Mouse (Mus musculus): Measurements from ENCODE around the gene Tle2. TPM values are rescaled to one million over a fixed set of nuclear protein-coding genes. Genes with fewer than 3 reads are reported as not detected.

Gene Tle2
- total RNA-seq (2021): 10 to 100 TPM; 23.7 to 37.6 TPM

DNA sequence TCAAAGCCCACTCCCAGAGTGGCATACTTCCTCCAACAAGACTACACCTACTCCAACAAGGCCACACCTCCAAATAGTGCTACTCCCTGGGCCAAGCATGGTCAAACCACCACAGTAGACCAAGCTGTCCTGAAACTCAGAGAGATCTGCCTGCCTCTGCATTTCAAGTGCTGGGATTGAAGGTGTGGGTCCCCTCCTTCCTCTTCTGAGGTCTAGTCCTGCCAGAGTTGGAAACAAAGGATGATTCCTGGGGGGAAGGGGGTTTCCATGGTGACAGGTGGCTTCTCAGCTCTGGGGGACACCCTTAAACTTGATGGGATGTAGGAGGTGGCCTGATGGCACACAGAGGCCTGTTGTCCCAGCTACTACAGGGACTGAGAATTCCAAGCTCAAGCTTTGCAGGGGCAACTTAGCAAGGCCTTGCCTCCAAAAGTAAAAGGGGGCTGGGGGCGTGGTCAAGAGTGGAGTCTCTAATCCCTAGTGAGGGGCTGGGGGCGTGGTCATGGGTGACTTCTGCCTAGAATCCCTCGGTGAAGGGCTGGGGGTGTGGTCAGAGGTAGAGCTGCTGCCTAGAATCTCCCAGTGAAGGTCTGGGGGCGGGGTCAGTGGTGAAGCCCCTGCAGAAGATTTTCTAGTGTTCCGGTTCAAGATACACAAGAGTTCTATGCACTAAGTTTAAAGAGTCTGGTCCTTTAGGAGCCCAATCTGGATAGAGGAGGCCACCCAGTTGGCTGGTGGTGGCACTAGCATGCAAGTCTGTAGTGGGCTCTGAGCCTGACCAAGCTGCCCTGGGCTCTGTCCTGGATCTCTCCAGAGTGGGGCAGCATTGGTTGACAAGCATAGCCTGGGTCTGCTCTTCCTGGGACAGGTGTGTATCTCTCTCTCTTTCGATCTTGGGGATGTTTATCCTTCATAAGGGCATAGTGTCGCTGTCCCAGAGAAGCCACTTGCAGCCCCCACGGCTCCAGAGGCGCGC lies at the start of gene Tle2:
TSS of gene Tle2 (plus strand) at position 481 of the 976 bp plus-strand sequence.
- intact Hi-C loops (cut with DNase I): loop anchor here (2.0 kb wide), 1 partner anchor 22 kb away; no protein-coding TSS in a partner anchor

DNA sequence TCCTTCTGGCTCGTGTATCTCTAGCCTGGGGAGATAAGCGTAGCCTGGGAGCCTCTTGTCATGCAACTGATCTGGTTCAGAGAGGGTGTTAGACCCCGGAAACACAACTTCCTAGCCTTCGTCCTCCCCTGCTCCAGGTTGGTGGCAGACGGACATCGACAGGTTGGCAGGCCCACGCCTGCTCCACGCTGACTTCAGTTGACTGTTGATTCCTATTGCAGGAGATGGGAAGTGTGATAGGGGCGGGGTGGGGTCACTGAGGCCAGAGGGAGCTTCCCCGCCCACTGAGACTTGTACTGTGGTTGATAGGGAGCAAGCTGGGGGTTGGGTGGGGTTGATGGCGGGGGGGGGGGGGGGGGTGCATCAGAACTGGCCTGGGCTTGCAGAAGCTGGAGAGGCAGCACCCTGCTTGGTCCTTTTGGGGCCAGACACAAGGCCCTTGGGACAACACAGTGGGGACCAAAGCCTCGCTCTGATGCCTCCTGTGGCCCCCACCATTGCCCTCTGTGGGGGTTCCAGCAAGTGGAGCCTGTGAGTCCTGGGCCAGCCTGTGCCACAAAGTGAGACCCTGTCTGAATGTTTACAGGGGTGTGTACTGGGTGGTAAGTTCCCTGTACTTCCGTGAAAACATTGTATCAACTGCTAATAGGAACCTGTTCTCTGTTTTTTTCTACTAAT lies 49.2 kb upstream of the Tle2 start:
- intact Hi-C loops (cut with DNase I): no loop called here
- no peak for DNase-seq (ENCODE audit: low spot score in 2 of 2)

More for the DNA sequence above, at the start of gene Tle2:
- DNase-seq (ENCODE audit: low spot score in 2 of 2): no peak

DNA sequence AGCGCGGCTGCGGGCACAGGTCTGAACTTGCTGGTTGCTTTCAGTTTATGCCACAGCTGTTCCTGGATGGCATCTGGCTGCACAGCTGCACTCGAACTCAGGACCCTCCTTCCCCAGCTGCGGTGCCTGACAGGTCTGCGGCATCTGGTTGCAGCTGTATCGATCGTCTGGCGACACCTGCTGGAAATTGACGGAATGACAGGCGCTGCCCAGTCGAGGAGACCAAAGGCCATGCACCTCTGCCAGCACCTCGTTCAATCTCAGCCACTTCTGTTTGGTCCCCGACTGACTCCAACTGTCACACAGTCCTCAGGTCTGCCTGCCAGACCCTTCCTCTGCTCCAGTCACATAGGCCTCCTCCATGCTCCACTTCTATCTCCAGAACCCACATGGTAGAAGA lies 47.6 kb upstream of the Tle2 start:
- peak; percentile 51 to 61 for DNase-seq (ENCODE audit: low spot score in 2 of 2)
- intact Hi-C loops (cut with DNase I): no loop called here

DNA sequence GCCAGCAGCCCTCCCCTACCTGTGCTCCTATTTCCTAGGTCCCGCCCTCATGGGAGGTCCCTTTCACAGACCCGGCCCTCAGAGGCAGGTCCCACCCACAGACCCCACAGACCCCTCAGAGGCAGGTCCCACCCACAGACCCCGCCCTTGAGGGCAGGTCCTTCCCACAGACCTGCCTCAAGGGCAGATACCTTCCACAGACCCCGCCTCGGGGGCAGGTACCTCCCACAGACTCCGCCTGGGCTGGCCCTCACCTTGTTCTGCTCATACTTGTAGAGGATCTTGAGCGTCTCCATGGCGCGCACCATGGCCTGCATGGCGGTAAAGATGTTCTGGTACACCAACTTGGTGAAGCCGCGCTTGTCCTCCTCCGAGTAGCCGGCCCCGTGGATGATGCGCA lies 39.5 kb upstream of the Tle2 start:
- intact Hi-C loops (cut with DNase I): no loop called here
- no peak for DNase-seq (ENCODE audit: low spot score in 2 of 2)

DNA sequence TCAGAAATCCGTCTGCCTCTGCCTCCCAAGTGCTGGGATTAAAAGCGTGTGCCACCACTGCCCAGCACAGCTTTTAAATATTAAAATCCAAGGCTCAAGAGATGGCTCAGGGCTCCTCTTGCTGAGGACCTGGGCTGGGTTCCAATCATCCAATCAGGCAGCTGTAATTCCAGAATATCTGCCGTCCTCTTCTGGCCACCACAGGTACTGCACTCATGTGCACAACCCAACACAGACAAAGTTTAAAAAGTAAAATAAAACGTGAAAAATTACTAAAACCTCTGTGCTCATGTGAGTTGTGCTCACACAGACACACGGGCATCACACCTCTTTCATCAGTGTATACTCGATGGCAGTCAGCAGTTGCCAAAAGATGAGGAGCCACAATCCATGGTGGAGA lies 37.6 kb upstream of the Tle2 start:
- no peak for DNase-seq (ENCODE audit: low spot score in 2 of 2)
- intact Hi-C loops (cut with DNase I): no loop called here

DNA sequence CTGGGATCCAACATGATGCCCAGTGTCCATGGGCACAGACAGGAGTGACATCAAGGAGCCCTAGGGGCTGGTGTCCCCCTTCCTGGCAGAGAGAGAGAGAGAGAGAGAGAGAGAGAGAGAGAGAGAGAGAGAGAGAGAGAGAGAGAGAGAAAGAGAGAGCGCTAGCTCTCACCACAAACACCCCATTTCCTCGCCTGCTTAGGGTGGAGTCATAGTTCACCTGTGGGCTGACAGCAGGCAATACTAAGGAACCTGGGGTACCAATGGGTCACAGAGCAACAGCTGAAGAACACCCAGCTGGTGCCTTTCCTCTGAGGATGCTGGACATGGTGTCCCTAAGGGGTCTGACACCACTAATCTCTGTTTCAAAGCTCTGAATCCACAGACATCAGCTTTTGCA lies 36.9 kb upstream of the Tle2 start:
- no peak for DNase-seq (ENCODE audit: low spot score in 2 of 2)
- intact Hi-C loops (cut with DNase I): no loop called here

DNA sequence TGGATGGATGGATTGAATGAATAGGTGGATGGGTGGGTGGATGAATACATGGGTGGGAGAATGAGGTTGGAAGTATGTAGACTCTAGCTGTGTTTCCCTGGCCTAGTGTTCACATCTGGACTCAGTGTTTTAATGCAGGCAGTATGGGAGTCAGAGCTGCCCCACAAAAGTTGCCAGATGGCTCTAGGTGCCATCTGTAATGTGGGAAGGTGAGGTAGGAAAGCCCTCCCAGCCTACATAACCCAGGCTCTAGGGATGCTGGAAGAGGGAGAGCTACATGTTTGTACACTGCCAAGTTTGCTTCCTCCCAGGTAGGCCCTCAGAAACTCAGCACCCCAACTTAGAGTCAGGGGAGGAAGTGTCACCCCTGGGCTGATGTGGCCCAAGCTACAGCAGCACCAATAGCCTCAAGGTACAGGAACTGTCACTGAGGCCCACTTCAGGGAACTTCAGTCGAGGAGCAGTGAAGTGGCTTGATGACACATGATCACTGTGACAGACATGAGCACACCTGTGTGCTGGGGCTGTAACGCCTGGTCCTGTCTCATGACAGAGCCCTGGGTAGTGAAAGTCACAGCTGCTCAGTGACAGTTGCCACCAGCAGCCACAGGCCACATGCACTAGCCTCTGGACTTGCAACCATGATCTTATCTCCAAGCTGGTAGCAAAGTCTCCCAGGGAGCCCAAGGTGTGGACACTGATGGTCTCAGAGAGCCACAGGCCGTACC lies 35.9 kb upstream of the Tle2 start:
- intact Hi-C loops (cut with DNase I): no loop called here
- no peak for DNase-seq (ENCODE audit: low spot score in 2 of 2)

DNA sequence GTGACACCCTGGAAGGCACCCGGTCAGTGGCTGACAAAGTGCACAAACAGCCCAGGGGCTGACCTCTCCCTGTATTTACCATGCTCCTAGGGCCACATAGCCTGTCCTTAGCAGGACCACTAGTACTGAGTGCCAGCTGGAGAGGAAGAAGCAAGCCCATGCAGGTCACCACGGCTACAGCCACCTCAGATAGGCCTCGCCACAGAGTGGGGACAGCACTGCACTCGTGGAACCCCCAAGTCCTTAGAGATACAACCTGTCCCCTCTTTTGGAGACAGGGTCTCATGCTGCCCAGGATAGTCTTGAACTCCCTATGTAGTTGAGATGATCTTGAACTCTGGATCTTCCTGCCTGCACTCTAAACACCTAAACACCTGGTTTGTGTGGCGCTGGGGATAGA lies 33.0 kb upstream of the Tle2 start:
- intact Hi-C loops (cut with DNase I): no loop called here
- DNase-seq (ENCODE audit: low spot score in 2 of 2): no peak

DNA sequence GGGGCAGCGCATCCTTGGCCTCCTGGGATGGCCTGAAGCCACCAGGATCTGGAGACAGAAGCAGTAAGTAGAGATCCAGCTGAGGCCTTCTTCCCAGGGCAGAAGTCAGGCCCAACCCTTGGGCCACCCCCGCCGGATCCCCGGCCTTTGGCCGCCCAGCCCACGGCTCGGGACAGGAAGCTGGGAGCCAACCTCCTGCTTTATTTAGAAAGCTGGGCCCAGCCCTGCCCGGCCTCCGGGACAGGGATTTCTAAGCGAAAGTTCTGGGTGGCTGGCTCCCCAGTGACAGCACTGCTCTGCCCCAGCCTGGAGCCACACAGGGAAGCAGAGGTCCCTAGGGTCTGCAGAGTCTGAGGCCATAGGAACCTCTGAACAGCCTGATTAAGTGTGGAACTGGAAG lies 32.6 kb upstream of the Tle2 start:
- DNase-seq (ENCODE audit: low spot score in 2 of 2): no peak
- intact Hi-C loops (cut with DNase I): no loop called here

DNA sequence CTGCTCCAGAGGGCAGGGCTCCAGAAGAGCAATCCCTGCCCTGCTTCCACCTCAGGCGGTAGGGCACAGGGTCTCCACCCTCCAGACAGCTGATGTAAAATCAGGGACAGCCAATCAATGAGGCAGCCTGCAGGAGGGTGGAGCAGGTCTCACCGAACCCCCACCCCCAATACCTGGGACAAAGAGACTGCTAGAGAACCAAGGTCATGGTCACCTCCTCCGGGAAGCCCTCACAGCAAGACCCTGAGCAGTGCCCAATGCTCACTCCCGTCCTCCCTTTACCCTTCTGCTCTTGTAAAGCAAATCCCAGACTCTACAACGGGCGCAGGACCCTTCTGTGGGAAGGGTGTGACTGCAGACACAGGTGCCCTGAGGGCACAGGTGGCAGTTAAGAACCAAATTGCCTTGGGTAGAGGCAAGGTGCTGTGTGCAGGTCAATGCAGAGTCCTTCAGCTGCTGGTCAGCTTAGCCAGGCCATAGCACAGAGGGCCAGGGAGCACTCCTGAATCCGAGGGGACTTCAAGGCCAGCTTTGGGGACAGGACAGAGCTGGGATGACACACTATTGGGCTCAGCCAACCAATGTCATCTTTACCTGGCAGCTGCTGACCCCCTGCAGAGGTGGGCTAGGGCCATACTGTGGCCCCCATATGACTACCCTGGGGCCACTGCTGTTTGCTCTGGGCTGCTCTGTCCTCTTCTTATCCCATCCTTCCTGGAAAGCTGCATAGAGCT lies 31.5 kb upstream of the Tle2 start:
- intact Hi-C loops (cut with DNase I): no loop called here
- DNase-seq (ENCODE audit: low spot score in 2 of 2): no peak

DNA sequence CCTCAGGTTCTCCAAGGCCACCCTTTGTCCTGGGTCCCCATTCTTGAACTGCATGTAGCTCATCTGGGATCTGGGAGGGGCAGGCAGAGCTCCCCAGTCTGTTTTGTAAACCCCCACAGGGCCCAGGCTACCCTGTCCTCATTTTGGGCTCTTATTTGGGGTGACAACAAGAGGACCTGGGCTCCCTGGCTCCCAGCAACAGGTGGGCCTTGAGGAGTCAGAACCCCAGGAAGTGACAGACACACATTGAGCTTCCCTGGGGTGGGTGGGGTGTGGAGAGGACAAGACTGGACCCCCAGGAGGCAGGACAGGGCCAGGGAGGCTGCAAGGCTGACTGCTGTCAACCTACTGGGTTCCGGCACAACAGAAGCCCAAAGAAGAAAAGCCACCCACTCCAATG lies 30.7 kb upstream of the Tle2 start:
- intact Hi-C loops (cut with DNase I): no loop called here
- no peak for DNase-seq (ENCODE audit: low spot score in 2 of 2)

DNA sequence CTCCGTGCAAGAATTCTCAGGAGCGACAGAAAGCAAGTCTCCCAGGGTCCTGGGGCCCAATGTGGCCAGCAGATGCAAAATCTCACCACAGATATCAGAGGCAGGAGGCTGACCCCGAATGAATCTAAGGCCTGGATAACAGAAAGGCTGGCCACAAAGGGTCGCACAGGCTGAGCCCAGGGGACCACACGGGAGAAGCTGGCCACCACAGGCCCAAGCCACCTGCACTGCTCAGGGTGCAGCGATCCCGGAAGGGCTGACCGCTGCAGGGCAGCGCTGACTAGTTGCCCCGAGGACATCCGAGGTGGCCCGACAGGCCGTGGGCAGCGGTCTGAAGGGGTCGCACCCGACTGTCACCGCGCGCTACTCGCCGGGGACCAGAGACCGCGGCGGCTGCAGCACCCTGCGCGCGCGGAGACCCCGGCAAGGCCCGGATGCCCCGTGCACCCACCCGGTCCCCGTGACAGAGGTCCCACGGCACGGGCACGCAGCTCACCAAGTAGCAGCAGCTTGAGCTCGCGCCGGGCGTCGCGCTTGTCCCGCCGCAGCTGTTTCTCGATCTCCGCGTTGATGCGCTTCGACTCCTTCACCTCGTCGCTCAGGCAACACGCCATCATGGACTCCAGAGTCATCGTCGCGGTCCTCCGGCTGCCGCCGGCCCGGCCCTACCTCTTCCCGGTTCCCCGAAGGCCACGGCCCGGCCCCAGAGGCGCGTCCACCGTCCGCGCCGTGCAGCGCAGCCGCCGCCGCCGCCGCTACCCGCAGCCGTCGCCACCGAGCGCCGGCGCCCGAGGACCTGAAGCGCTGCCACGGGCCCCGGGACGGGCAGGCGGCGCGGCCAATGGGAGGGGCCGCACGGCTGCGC lies 29.8 kb upstream of the Tle2 start:
- no peak for DNase-seq (ENCODE audit: low spot score in 2 of 2)
- intact Hi-C loops (cut with DNase I): loop anchor here (1.0 kb wide), 1 partner anchor 48 kb away; the partner anchor contains the start of gene Ncln

DNA sequence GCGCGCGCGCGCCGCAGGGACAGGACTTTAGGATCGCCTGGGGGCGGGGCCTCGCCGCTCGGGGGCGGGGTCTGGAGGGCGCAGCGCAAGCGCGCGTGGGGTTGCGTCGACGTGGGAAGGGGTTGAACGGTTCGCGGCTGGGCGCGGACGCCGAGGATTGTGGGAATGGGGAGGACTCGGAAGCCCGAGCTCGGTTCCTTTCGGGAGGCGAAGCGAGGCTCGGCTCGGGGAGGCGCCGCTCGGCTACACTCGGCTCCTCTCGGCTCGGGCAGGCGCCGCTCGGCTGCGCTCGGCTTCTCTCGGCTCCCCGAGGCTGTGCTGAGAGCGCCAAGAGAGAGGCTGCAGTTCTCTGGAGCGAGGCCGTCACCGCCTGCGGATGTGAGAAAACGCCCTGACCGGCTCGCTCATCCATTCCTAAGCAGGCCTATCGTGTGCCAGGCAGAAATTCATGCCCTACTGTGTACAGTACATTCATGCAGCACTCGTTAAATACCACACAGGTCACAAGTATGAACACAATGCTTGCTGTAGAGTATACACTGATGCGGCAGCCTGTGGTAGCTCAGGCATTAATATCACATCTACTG lies 29.1 kb upstream of the Tle2 start, which contains the start of gene Gna11:
TSS of gene Gna11 (minus strand) at position 30 of the 587 bp plus-strand sequence.
- intact Hi-C loops (cut with DNase I): loop anchor here (1.0 kb wide), 1 partner anchor 49 kb away; the partner anchor contains the start of gene Ncln

DNA sequence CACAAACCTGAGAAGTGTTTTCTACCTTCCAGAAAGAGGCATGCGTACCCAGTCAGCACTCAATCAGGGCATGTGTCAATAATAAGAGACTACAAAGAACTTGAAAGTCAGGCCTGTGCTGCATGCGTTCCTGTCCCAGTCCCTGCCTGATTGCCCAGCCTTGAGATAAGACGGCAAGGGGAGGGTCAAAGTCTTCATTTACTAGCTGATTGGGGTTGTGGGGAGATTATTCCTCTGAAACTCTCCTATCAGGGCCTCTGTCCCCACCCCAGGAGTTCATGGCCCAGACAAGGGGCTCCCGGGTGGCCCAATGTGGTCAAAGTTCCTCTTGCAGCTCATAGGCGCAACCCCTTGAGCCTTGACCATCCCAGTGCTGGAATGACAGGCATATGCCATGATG lies 28.0 kb upstream of the Tle2 start:
- intact Hi-C loops (cut with DNase I): no loop called here
- no peak for DNase-seq (ENCODE audit: low spot score in 2 of 2)

More for the DNA sequence above, 29.1 kb upstream of the Tle2 start, which contains the start of gene Gna11:
- peak; percentile 100 for DNase-seq (ENCODE audit: low spot score in 2 of 2)

DNA sequence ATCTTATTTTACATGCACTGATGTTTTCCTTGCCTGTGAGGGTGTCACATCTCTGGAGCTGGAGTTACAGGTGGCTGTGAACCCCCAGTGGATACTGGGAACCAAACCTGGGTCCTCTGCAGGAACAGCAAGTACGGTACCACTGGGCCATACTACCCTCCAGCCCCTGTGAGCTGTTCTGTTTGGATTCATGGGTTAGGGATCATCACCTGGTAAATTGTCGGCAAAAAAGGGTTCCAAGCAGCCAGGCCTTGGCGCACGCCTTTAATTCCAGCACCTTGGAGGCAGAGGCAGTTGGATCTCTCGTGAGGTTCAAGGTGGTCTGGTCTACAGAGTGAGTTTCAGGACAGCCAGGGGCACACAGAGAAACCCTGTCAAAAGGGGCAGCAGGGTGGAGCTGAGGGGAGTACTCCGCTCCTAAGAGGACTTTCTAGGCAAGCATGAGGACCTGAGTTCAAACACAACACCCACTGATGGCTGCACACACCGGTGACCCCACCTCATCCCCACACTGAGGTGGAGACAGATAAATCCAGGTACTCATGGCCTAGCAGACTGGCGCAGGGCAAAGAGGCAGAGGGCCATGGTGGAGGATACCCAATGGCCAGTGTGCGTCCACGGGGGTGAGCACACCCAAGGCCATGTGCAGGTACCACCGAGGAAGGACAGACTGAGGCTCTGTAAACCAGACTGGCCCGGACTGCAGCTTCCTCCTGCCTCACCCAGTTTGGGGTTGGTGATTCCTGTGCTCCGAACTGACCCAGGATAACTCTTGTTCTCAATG lies 27.4 kb upstream of the Tle2 start:
- intact Hi-C loops (cut with DNase I): no loop called here
- DNase-seq (ENCODE audit: low spot score in 2 of 2): no peak

DNA sequence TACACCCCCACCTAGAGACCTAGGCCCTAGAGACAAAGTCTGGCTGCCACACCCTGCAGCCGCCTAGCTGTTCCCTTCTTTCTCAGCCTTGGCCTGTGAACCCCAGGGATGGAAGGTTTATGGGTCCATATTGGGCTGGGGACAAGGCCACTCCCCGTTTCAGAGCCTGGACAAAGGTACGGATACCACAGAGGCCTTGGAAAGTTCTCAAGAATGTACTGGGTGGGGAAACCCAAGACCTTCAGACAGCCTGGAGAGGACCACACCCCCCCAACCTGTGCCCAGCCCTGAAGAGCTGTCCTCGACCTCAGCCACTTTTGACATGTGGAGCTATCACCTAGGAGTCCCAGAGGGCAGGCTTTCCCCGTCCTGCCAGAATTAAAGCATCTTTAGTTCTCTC lies 25.4 kb upstream of the Tle2 start:
- no peak for DNase-seq (ENCODE audit: low spot score in 2 of 2)
- intact Hi-C loops (cut with DNase I): no loop called here

DNA sequence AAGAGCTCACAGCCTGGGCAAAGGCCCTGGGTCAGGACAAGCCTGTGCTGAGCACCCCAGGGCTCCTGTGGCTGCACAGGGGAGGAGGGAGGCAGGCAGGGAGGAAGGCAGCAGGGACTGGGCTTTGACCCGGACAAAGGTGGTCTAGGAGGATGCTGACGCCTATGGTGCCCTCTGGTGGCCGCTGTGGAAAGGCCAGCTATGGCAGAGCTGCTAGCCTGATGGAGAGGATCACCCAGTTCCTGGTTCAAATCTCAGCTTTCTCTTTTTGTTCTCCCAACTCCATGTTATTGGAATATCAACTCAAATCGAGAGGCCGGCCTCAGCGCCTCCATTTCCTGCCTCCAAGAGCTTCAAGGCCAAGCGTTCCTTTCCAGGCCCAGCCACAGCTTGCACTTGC lies 24.1 kb upstream of the Tle2 start:
- DNase-seq (ENCODE audit: low spot score in 2 of 2): no peak
- intact Hi-C loops (cut with DNase I): loop anchor here (5.0 kb wide), 1 partner anchor 33 kb away; no protein-coding TSS in a partner anchor
